Mouse (Mus musculus) brain, embryonic 14.5 days (tissue): ENCODE data around the gene Chat. TPM values are rescaled to one million over a fixed set of nuclear protein-coding genes. Genes with fewer than 3 reads are reported as not detected.
A peak's percentile ranks its signal among the peaks of the same experiment; 100 is the strongest.

Source experiments
- DNase-seq: peaks from one replicate; pipeline ENCODE4 v3.0.0-alpha.2; 2011; ENCODE audit warnings: low read depth
- CTCF ChIP-seq: fragments of 200-500 bp; IDR thresholded peaks from 2 replicates; pipeline ENCODE4 v1.5.1; 2012; ENCODE audit warnings: inconsistent platforms, mild to moderate bottlenecking, moderate library complexity, borderline replicate concordance; ENCODE audit not compliant: insufficient read depth, insufficient read length; ENCODE audit errors: extremely low read depth
- POLR2A ChIP-seq: fragments of 200-500 bp; IDR thresholded peaks from 2 replicates; pipeline ENCODE4 v1.6.1; 2012; ENCODE audit warnings: mild to moderate bottlenecking, inconsistent platforms, borderline replicate concordance; ENCODE audit not compliant: poor library complexity, insufficient read depth, insufficient read length, severe bottlenecking; ENCODE audit errors: extremely low read depth
- polyA plus RNA-seq: library from polyadenylated mRNA; depleted of rRNA; stranded (reverse); fragments of >200 nt; gene quantifications from 2 replicates; pipeline ENCODE4 v1.2.3, GENCODE M21; 2012; rRNA removed

The Chat gene
- polyA plus RNA-seq, 1 experiment: 1.6 TPM

- TF ChIP-seq POLR2A (no peak), CTCF (no peak)
- peak; percentile 24 for DNase-seq
These were observed 84.7 kb downstream of the Chat start for GRCm38 (mm10) chr14:32381066-32381465.

- TF ChIP-seq CTCF (no peak), POLR2A (no peak)
- no peak for DNase-seq
These were observed 85.7 kb downstream of the Chat start for GRCm38 (mm10) chr14:32380099-32380480.

GRCm38 (mm10) chr14:32379395-32380098 is 86.2 kb downstream of the Chat start:
- peak; percentile 45 for DNase-seq
- TF ChIP-seq POLR2A (no peak), CTCF (no peak)

GRCm38 (mm10) chr14:32372510-32372909 is 93.3 kb downstream of the Chat start:
- no peak for DNase-seq
- TF ChIP-seq POLR2A: no peak
- TF ChIP-seq CTCF: no peak

GRCm38 (mm10) chr14:32369756-32370155 is 96.0 kb downstream of the Chat start:
- no peak for DNase-seq

GRCm38 (mm10) chr14:32364359-32364758 is 101.4 kb downstream of the Chat start:
- no peak for TF ChIP-seq CTCF
- TF ChIP-seq POLR2A: no peak
- no peak for DNase-seq

More at GRCm38 (mm10) chr14:32369756-32370155, 96.0 kb downstream of the Chat start:
- TF ChIP-seq CTCF (no peak), POLR2A (no peak)

Other genes starting within 250 kb of the Chat start
- 24.0 and 27.5 TPM in 2 replicates for gene Ogdhl, start 144.0 kb downstream of the Chat start, polyA plus RNA-seq
- gene 1700024G13Rik, start 77.6 kb downstream of the Chat start, polyA plus RNA-seq: 0.48 and 0.67 TPM in 2 replicates
- gene Slc18a3, start 1.1 kb downstream of the Chat start, polyA plus RNA-seq: 1.8 and 7.2 TPM in 2 replicates
- gene Ercc6, start 47.5 kb upstream of the Chat start, polyA plus RNA-seq: 15.1 and 15.9 TPM in 2 replicates
- gene Prrxl1, start 133.4 kb upstream of the Chat start, polyA plus RNA-seq: 1.3 and 7.0 TPM in 2 replicates
- gene 3425401B19Rik, start 219.3 kb upstream of the Chat start, polyA plus RNA-seq: 0.01 and 0.03 TPM in 2 replicates